Mouse (Mus musculus) left cerebral cortex, adult 2 months (tissue): ENCODE results near the gene Ptprn2. TPM values are rescaled to one million over a fixed set of nuclear protein-coding genes. Genes with fewer than 3 reads are reported as not detected.

Experiments
- DNase-seq, 2 experiments: peaks; one replicate each; pipeline ENCODE4 v3.0.0; 2021 to 2022; ENCODE audit warnings: low spot score in 2 of 2, mixed read lengths in 1 of 2; ENCODE audit errors: extremely low spot score in 1 of 2
- H3K27ac ChIP-seq: fragments of 200-600 bp; 2 replicates; pipeline ENCODE4 v1.8.1; 2022
- H3K4me3 ChIP-seq: fragments of 200-600 bp; 2 replicates; pipeline ENCODE4 v1.8.1; 2022
- CTCF ChIP-seq: fragments of 200-600 bp; IDR thresholded peaks from 2 replicates; pipeline ENCODE4 v1.8.1; 2022; ENCODE audit warnings: antibody characterized with exemption, mild to moderate bottlenecking, moderate library complexity
- intact Hi-C: fragments of 180-260 bp; cut with DNase I; formaldehyde crosslinking; loops from one replicate; pipeline ENCODE4 v1.15.1; 2025
- total RNA-seq, 2 experiments: library from RNA; stranded (reverse); gene quantifications; 2 replicates each; pipeline ENCODE4 v1.2.3; 2021

Ptprn2 gene
- total RNA-seq, 2 experiments from 2014 or later = 339 to 346 TPM

- TF ChIP-seq CTCF = no peak
- peak overlapping the region; percentile 76 for H3K27ac ChIP-seq
- peak in 1 of 2 experiments; percentile 58 for DNase-seq
- intact Hi-C loops = loop anchor here (5.0 kb wide), 1 partner anchor 341 kb away; the partner anchor contains the start of gene Esyt2
- H3K4me3 ChIP-seq = no peak overlapping the region
Measured at GRCm38 (mm10) chr12:116622665-116623387, 137.3 kb downstream of the Ptprn2 start.

GRCm38 (mm10) chr12:116625391-116626281 lies 140.1 kb downstream of the Ptprn2 start:
- Histone ChIP-seq H3K27ac (no peak overlapping the region), H3K4me3 (no peak overlapping the region)
- peak; percentile 84 for TF ChIP-seq CTCF
- DNase-seq = peak; percentile 55 to 62
- intact Hi-C loops = loop anchor here (5.0 kb wide), 1 partner anchor 727 kb away; no protein-coding TSS in a partner anchor

GRCm38 (mm10) chr12:116628992-116629391 lies 143.5 kb downstream of the Ptprn2 start:
- intact Hi-C loops = loop anchor here (5.0 kb wide), 1 partner anchor 723 kb away; no protein-coding TSS in a partner anchor
- DNase-seq = no peak
- H3K4me3 ChIP-seq = no peak overlapping the region
- no peak for TF ChIP-seq CTCF
- H3K27ac ChIP-seq = no peak overlapping the region

GRCm38 (mm10) chr12:116637498-116637897 lies 152.0 kb downstream of the Ptprn2 start:
- Histone ChIP-seq H3K4me3 (no peak overlapping the region), H3K27ac (no peak overlapping the region)
- intact Hi-C loops = no loop called here
- TF ChIP-seq CTCF = no peak
- DNase-seq = no peak

- no peak overlapping the region for H3K27ac ChIP-seq
- no peak for DNase-seq
- intact Hi-C loops = no loop called here
- no peak for TF ChIP-seq CTCF
- no peak overlapping the region for H3K4me3 ChIP-seq
Measured at GRCm38 (mm10) chr12:116640871-116641270, 155.4 kb downstream of the Ptprn2 start.

- intact Hi-C loops = no loop called here
- no peak overlapping the region for H3K27ac ChIP-seq
- no peak for TF ChIP-seq CTCF
- no peak for DNase-seq
- H3K4me3 ChIP-seq = no peak overlapping the region
Measured at GRCm38 (mm10) chr12:116641339-116642190, 156.0 kb downstream of the Ptprn2 start.

- Histone ChIP-seq H3K4me3 (no peak overlapping the region), H3K27ac (no peak overlapping the region)
- intact Hi-C loops = no loop called here
- no peak for DNase-seq
- TF ChIP-seq CTCF = no peak
Measured at GRCm38 (mm10) chr12:116642191-116642549, 156.7 kb downstream of the Ptprn2 start.

- DNase-seq = no peak
- intact Hi-C loops = loop anchor here (5.0 kb wide), 3 partner anchors 171 to 711 kb away; no protein-coding TSS in a partner anchor
- no peak overlapping the region; the same call in 1 of the 2 replicates for H3K27ac ChIP-seq
- H3K4me3 ChIP-seq = no peak overlapping the region
- TF ChIP-seq CTCF = peak; percentile 47
Measured at GRCm38 (mm10) chr12:116646771-116647170, 161.3 kb downstream of the Ptprn2 start.

GRCm38 (mm10) chr12:116648584-116649206 lies 163.2 kb downstream of the Ptprn2 start:
- TF ChIP-seq CTCF = peak; percentile 64
- Histone ChIP-seq H3K27ac (no peak overlapping the region), H3K4me3 (no peak overlapping the region)
- DNase-seq = peak; percentile 56 to 70
- intact Hi-C loops = loop anchor here (5.0 kb wide), 3 partner anchors 169 to 709 kb away; no protein-coding TSS in a partner anchor

- peak; percentile 31 for TF ChIP-seq CTCF
- intact Hi-C loops = loop anchor here (10.0 kb wide), 1 partner anchor 91 kb away; no protein-coding TSS in a partner anchor
- H3K27ac ChIP-seq = no peak overlapping the region
Measured at GRCm38 (mm10) chr12:116653684-116654083, 168.2 kb downstream of the Ptprn2 start.

GRCm38 (mm10) chr12:116660076-116660475 lies 174.6 kb downstream of the Ptprn2 start:
- H3K4me3 ChIP-seq = no peak overlapping the region
- peak overlapping the region; percentile 47 for H3K27ac ChIP-seq
- intact Hi-C loops = loop anchor here (5.0 kb wide), 1 partner anchor 147 kb away; no protein-coding TSS in a partner anchor
- TF ChIP-seq CTCF = no peak
- peak; percentile 31 for DNase-seq

More at GRCm38 (mm10) chr12:116653684-116654083, 168.2 kb downstream of the Ptprn2 start:
- no peak for DNase-seq
- no peak overlapping the region for H3K4me3 ChIP-seq
